Mouse (Mus musculus) G1E (cell line): ENCODE measurements around the gene Astn2. TPM values are rescaled to one million over a fixed set of nuclear protein-coding genes. Genes with fewer than 3 reads are reported as not detected.

Experiments
- ATAC-seq: 2 replicates; pipeline ENCODE4 v1.8.0; 2016; ENCODE audit warnings: mild to moderate bottlenecking; ENCODE audit not compliant: insufficient number of reproducible peaks, poor library complexity, low FRiP score, severe bottlenecking; ENCODE audit errors: extremely low read depth
- DNase-seq: peaks from one replicate; pipeline ENCODE4 v3.0.0; 2012; ENCODE audit warnings: low spot score
- H3K27me3 ChIP-seq: 2 replicates; pipeline ENCODE4 v1.6.1; 2012; ENCODE audit warnings: mild to moderate bottlenecking, low read length, inconsistent platforms; ENCODE audit not compliant: insufficient read depth
- H3K36me3 ChIP-seq: replicated peaks from 2 replicates; pipeline ENCODE3; 2012; ENCODE audit warnings: mild to moderate bottlenecking, inconsistent platforms
- H3K4me1 ChIP-seq: 2 replicates; pipeline ENCODE4 v1.6.1; 2012; ENCODE audit warnings: low read depth, low read length, inconsistent platforms, mixed read lengths; ENCODE audit not compliant: insufficient read depth
- H3K4me3 ChIP-seq: 2 replicates; pipeline ENCODE4 v1.5.1; 2012; ENCODE audit warnings: low read depth, mild to moderate bottlenecking, inconsistent platforms, low read length, moderate library complexity, mixed read lengths
- H3K9me3 ChIP-seq: replicated peaks from 2 replicates; pipeline ENCODE4 v1.6.1; 2012; ENCODE audit warnings: inconsistent platforms
- CTCF ChIP-seq: IDR thresholded peaks from 2 replicates; pipeline ENCODE4 v1.5.1; 2012; ENCODE audit warnings: low read depth, low read length, inconsistent platforms, mixed read lengths
- GATA1 ChIP-seq: IDR thresholded peaks from 2 replicates; pipeline ENCODE4 v1.6.1; 2012; ENCODE audit warnings: borderline replicate concordance, low read length, inconsistent platforms, mixed read lengths
- GATA2 ChIP-seq: IDR thresholded peaks from 2 replicates; pipeline ENCODE4 v1.6.1; 2012; ENCODE audit warnings: low read depth, low read length, inconsistent platforms, borderline replicate concordance
- POLR2AphosphoS5 ChIP-seq: IDR thresholded peaks from 2 replicates; pipeline ENCODE4 v1.6.1; 2012; ENCODE audit warnings: low read depth, low read length, inconsistent platforms; ENCODE audit not compliant: insufficient replicate concordance
- TAL1 ChIP-seq: conservative IDR thresholded peaks from 2 replicates; pipeline ENCODE4 v1.6.1; 2012; ENCODE audit warnings: low read depth, low read length, inconsistent platforms, mixed read lengths
- polyA plus RNA-seq: library from polyadenylated mRNA; stranded (reverse); fragments of >175 nt; gene quantifications from 2 replicates; pipeline ENCODE4 v1.2.3, GENCODE M21; 2012
- total RNA-seq, 2 experiments: library from RNA; stranded (forward) in 1 of 2; stranded (reverse) in 1 of 2; fragments of 200-1000 nt in 1 of 2; fragments of >200 nt in 1 of 2; fragmentation: Nextera tagmentation in 1 of 2; gene quantifications; 2 replicates each; pipeline ENCODE4 v1.2.3; 2014 to 2017

Astn2 gene
- total and polyA plus RNA-seq, 3 experiments, result not detected

GRCm38 (mm10) chr4:66222602-66223317, 181.7 kb downstream of the Astn2 start:
- DNase-seq (no peak), ATAC-seq (no peak)

DNA sequence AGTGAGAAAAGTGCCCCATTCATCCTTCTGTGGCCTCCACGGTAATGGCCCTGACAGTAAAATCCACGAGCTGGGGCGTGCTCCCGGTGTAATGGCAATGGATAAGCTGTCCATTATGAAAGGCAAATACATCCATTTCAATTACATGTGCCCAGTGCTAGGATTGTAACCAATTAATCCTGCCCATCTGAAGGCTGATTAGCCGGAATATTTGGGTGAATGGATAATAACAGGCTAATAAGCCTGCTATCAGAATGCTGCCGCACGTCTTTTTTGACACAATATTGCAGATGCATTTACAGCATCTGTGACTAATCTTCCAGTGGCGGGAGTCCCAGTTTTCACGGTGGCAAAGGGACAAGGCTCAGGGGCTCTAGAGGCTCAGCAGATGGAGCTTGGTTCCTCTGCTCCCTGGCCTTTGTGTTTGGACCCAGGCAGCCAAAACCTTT, 189.2 kb downstream of the Astn2 start:
- no peak for TF ChIP-seq GATA1
- no peak for TF ChIP-seq POLR2AphosphoS5
- TF ChIP-seq GATA2, result no peak
- TF ChIP-seq TAL1, result no peak
- no peak for TF ChIP-seq CTCF
- H3K36me3 ChIP-seq, result no peaks in the 10 kb centered on the region
- H3K27me3 ChIP-seq, result no peaks in the 10 kb centered on the region

More at GRCm38 (mm10) chr4:66222602-66223317, 181.7 kb downstream of the Astn2 start:
- Histone ChIP-seq H3K4me3 (no peak overlapping the region), H3K27me3 (no peaks in the 10 kb centered on the region), H3K9me3 (0 out of 2 replicates have a peak, but pooled peaks cover 3% of the 10 kb centered on the region), H3K4me1 (no peaks in the 10 kb centered on the region), H3K36me3 (no peaks in the 10 kb centered on the region)
- TF ChIP-seq TAL1, result no peak
- TF ChIP-seq GATA2, result no peak
- TF ChIP-seq GATA1, result no peak
- no peak for TF ChIP-seq POLR2AphosphoS5
- TF ChIP-seq CTCF, result no peak

GRCm38 (mm10) chr4:66189636-66190035, 214.8 kb downstream of the Astn2 start:
- TF ChIP-seq GATA1, result no peak
- no peak for TF ChIP-seq GATA2
- TF ChIP-seq TAL1, result no peak
- TF ChIP-seq POLR2AphosphoS5, result no peak
- TF ChIP-seq CTCF, result no peak
- H3K36me3 ChIP-seq, result no peaks in the 10 kb centered on the region

More for the DNA sequence above, 189.2 kb downstream of the Astn2 start:
- DNase-seq (no peak), ATAC-seq (no peak)
- no peaks in the 10 kb centered on the region for H3K4me1 ChIP-seq
- H3K4me3 ChIP-seq, result no peak overlapping the region
- H3K9me3 ChIP-seq, result 0 out of 2 replicates have a peak, but pooled peaks cover 2% of the 10 kb centered on the region

DNA sequence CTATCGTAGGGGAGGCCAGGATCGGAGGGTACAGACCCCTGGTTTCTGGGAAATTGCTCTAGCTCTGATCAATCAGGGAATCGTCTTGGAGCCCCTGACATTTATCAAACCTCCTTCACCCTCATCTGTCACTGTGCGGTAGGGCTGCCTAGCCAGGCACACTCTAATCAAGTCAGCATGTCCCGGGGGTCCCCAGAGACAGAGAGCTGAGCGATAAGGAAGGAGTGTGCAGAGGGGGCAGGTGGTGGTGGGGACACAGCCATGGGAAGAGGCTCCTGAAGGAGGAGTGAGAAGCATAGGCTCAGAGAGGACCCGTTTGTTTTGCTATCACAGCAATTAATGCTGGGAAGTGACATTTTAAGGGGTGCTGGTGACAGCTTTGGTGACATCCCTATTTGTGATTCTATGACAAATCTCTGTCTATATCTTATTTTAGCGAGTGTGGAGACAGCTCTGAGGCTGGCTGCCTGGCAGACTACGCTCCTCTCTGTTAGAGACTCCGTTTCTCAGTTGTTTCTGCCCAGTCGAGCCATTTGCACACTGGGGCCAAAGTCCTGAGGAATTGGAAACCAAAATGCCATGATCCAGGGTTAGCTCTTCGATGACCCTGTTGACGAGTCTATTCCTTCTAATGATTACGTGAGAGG, 228.4 kb downstream of the Astn2 start:
- no peaks in the 10 kb centered on the region for H3K27me3 ChIP-seq
- no peak for ATAC-seq
- no peaks in the 10 kb centered on the region for H3K36me3 ChIP-seq
- no peak for DNase-seq
- TF ChIP-seq GATA1 (no peak), CTCF (no peak), POLR2AphosphoS5 (no peak)
- peaks cover 14% of the 10 kb centered on the region for H3K9me3 ChIP-seq
- no peak overlapping the region for H3K4me3 ChIP-seq
- H3K4me1 ChIP-seq, result no peaks in the 10 kb centered on the region

More at GRCm38 (mm10) chr4:66189636-66190035, 214.8 kb downstream of the Astn2 start:
- no peak for DNase-seq
- Histone ChIP-seq H3K27me3 (no peaks in the 10 kb centered on the region), H3K9me3 (peaks cover 7% of the 10 kb centered on the region), H3K4me1 (no peaks in the 10 kb centered on the region), H3K4me3 (no peak overlapping the region)
- ATAC-seq, result no peak

DNA sequence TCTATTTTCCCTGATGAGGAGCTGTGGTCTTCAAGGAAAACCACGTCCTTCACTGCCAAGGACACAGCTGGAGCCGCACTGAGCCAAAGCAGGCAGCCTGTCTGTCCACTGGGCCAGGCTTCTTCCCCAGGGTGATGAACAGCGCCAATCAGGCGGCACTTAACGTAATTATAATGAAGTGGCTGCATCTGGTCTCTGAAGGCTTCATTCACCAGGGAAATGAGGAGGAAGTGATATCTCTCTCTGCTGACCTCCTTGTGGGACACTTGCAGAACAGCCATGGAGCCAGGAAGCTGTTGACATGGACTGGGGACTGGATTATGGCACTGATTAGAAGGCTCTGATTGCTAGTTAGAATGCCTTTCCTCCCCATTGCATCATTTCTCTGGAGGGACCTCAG, 232.8 kb downstream of the Astn2 start:
- Histone ChIP-seq H3K4me3 (no peak overlapping the region), H3K36me3 (no peaks in the 10 kb centered on the region), H3K4me1 (no peaks in the 10 kb centered on the region), H3K27me3 (no peaks in the 10 kb centered on the region), H3K9me3 (peaks cover 23% of the 10 kb centered on the region)
- ATAC-seq (no peak), DNase-seq (no peak)
- no peak for TF ChIP-seq GATA1
- no peak for TF ChIP-seq TAL1
- no peak for TF ChIP-seq POLR2AphosphoS5

GRCm38 (mm10) chr4:66170787-66171186, 233.6 kb downstream of the Astn2 start:
- TF ChIP-seq GATA1 (no peak), CTCF (no peak), TAL1 (no peak), POLR2AphosphoS5 (no peak), GATA2 (no peak)
- DNase-seq, result no peak
- no peak overlapping the region for H3K4me3 ChIP-seq
- no peak for ATAC-seq
- no peaks in the 10 kb centered on the region for H3K4me1 ChIP-seq
- H3K36me3 ChIP-seq, result no peaks in the 10 kb centered on the region
- H3K9me3 ChIP-seq, result peaks cover 16% of the 10 kb centered on the region; the same call in 1 of the 2 replicates
- H3K27me3 ChIP-seq, result no peaks in the 10 kb centered on the region
